Mouse (Mus musculus) lung, postnatal 4 days (tissue): ENCODE results near the gene Gas2l1.

Source experiments
- DNase-seq, 2 experiments: peaks; one replicate each; pipeline ENCODE4 v3.0.0; 2021

Gas2l1 gene

GRCm38 (mm10) chr11:5063561-5064281, 1.4 kb downstream of the Gas2l1 start:
- peak; percentile 30 to 43 for DNase-seq

GRCm38 (mm10) chr11:5062860-5063505, 2.1 kb downstream of the Gas2l1 start:
- DNase-seq, result no peak

- peak in 1 of 2 experiments; percentile 18 for DNase-seq
These were observed 2.8 kb downstream of the Gas2l1 start for GRCm38 (mm10) chr11:5062326-5062725.

- peak; percentile 94 for DNase-seq
These were observed 3.6 kb downstream of the Gas2l1 start for GRCm38 (mm10) chr11:5061413-5062139.

- no peak for DNase-seq
These were observed 4.2 kb downstream of the Gas2l1 start for GRCm38 (mm10) chr11:5060756-5061412.

GRCm38 (mm10) chr11:5059704-5060156, 5.4 kb downstream of the Gas2l1 start:
- DNase-seq, result peak; percentile 62 to 67

- DNase-seq, result no peak
These were observed 5.9 kb downstream of the Gas2l1 start for GRCm38 (mm10) chr11:5059230-5059629.

- no peak for DNase-seq
These were observed 6.3 kb downstream of the Gas2l1 start for GRCm38 (mm10) chr11:5058783-5059182.

GRCm38 (mm10) chr11:5057856-5058641, 7.1 kb downstream of the Gas2l1 start, which contains the start of gene Rasl10a:
Gene Rasl10a, plus strand, starts transcription at chr11:5058128.
- peak; percentile 49 to 62 for DNase-seq

GRCm38 (mm10) chr11:5057541-5057855, 7.6 kb downstream of the Gas2l1 start:
- no peak for DNase-seq

GRCm38 (mm10) chr11:5057064-5057463, 8.1 kb downstream of the Gas2l1 start:
- no peak for DNase-seq

GRCm38 (mm10) chr11:5055945-5056938, 8.9 kb downstream of the Gas2l1 start:
- DNase-seq, result no peak

GRCm38 (mm10) chr11:5054874-5055273, 10.3 kb downstream of the Gas2l1 start:
- DNase-seq, result no peak

- DNase-seq, result no peak
These were observed 11.0 kb downstream of the Gas2l1 start for GRCm38 (mm10) chr11:5054151-5054550.

GRCm38 (mm10) chr11:5052200-5052854, 12.8 kb downstream of the Gas2l1 start:
- DNase-seq, result no peak

GRCm38 (mm10) chr11:5051629-5052028, 13.5 kb downstream of the Gas2l1 start:
- DNase-seq, result no peak

- DNase-seq, result no peak
These were observed 18.7 kb downstream of the Gas2l1 start for GRCm38 (mm10) chr11:5046321-5046926.

- DNase-seq, result no peak
These were observed 22.3 kb downstream of the Gas2l1 start for GRCm38 (mm10) chr11:5042645-5043381.

- no peak for DNase-seq
These were observed 23.9 kb downstream of the Gas2l1 start for GRCm38 (mm10) chr11:5041144-5041780.
